Mouse (Mus musculus) cerebellum, adult 2 months (tissue): ENCODE measurements at regions not wholly inside any gene's neighbourhood (a gene's known extent, or its start where the extent isn't known, plus 50 kb on each side); places are given as distances from the start of the nearest gene placed in this dataset.

ENCODE experiments used
- CTCF ChIP-seq: fragments of 200-500 bp; IDR thresholded peaks from 2 replicates; pipeline ENCODE4 v1.5.1; 2011; ENCODE audit warnings: low read depth, mild to moderate bottlenecking, control low read depth, low read length, moderate library complexity, borderline replicate concordance; ENCODE audit not compliant: insufficient read depth
- POLR2A ChIP-seq: fragments of 200-500 bp; IDR thresholded peaks from 2 replicates; pipeline ENCODE4 v1.6.1; 2011; ENCODE audit warnings: low read length, control low read depth, borderline replicate concordance; ENCODE audit not compliant: insufficient read depth

GRCm38 (mm10) chr4:153848274-153848673 lies 108.8 kb upstream of the A430005L14Rik start:
- no peak for TF ChIP-seq POLR2A
- no peak for TF ChIP-seq CTCF
